Mouse (Mus musculus) midbrain, embryonic 13.5 days (tissue): Measurements from ENCODE around the gene Timmdc1. TPM values are rescaled to one million over a fixed set of nuclear protein-coding genes. Genes with fewer than 3 reads are reported as not detected.

Experiments
- ATAC-seq: fragments of 200-750 bp; cut with Nextera tagmentation; 2 replicates; pipeline ENCODE4 v1.8.0; 2017; ENCODE audit warnings: mild to moderate bottlenecking, moderate TSS enrichment, moderate library complexity
- H3K27ac ChIP-seq: fragments of 300-500 bp; sonication (generic); 2 replicates; pipeline ENCODE4 v1.5.1; 2015; ENCODE audit warnings: inconsistent platforms, mild to moderate bottlenecking, moderate library complexity
- H3K27me3 ChIP-seq: fragments of 300-500 bp; sonication (generic); 2 replicates; pipeline ENCODE4 v1.6.1; 2015; ENCODE audit warnings: mild to moderate bottlenecking, inconsistent platforms
- H3K36me3 ChIP-seq: fragments of 300-500 bp; sonication (generic); 2 replicates; pipeline ENCODE4 v1.6.1; 2015; ENCODE audit warnings: mild to moderate bottlenecking, inconsistent platforms
- H3K4me1 ChIP-seq: fragments of 300-500 bp; sonication (generic); replicated peaks from 2 replicates; pipeline ENCODE4 v1.6.1; 2015; ENCODE audit warnings: inconsistent platforms
- H3K4me2 ChIP-seq: fragments of 300-500 bp; sonication (generic); replicated peaks from 2 replicates; pipeline ENCODE4 v1.6.1; 2015; ENCODE audit warnings: moderate library complexity, mild to moderate bottlenecking, inconsistent platforms
- H3K4me3 ChIP-seq: fragments of 300-500 bp; sonication (generic); replicated peaks from 2 replicates; pipeline ENCODE4 v1.5.1; 2015; ENCODE audit warnings: mild to moderate bottlenecking, inconsistent platforms
- H3K9ac ChIP-seq: fragments of 300-500 bp; sonication (generic); replicated peaks from 2 replicates; pipeline ENCODE4 v1.6.1; 2015; ENCODE audit warnings: mild to moderate bottlenecking, inconsistent platforms
- H3K9me3 ChIP-seq: fragments of 300-500 bp; sonication (generic); 2 replicates; pipeline ENCODE4 v1.6.1; 2016; ENCODE audit warnings: mild to moderate bottlenecking, inconsistent platforms
- whole genome bisulfite sequencing: fragments of 180-500 bp; shearing (Covaris S2); methylation state at CpG from one replicate; pipeline ENCODE4 v1.1.7; 2015; 5-methylcytosine and 5-hydroxymethylcytosine counted together
- polyA plus RNA-seq: library from polyadenylated mRNA; unstranded; fragments of >200 nt; fragmentation: Nextera tagmentation; extraction: Ambion mirVana; gene quantifications from 2 replicates; pipeline ENCODE4 v1.2.1, GENCODE M21; 2015

Gene Timmdc1
- polyA plus RNA-seq, 1 experiment from 2014 or later, result 42.5 TPM

DNA sequence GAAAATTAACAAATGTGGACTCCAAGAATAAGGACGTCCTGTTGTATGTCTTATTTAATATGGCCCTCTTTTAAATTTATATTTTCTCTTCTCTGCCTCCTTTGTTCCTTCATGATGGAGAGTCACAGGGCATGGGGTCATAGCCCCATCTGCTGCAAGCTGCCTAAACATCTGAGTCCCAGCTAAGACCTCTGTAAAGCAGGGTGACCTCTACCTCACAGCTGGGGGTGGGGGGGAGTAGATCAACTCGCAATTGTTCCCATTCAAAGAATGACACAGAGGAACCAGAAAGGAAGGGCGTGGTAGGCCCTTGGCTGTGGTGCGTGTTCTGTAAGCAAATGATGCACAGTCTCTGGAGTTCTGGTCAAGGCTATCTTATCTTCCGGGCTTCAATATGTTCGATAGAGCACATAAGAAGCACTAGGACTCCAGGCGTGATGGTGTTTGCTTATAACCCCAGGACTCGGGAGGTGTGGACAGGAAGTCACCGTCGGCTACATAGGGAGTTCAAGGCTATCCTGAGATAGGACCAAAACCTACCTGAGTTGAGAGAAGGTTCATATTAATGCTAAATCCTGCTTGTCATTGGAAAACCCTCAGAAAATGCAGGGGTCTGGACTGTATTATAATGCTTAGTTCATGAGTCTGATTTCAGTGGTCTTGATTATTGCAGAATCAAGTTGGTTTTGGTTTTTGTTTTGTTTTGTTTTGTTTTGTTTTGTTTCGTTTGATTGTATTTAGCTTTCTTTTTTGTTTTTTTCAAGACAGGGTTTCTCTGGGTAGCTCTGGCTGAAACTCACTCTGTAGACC is 50.6 kb downstream of the Timmdc1 start:
- H3K9ac ChIP-seq, result no peak overlapping the region
- H3K4me1 ChIP-seq, result peaks cover 8% of the 10 kb centered on the region
- no peak for ATAC-seq
- no peak overlapping the region for H3K27ac ChIP-seq
- 0 out of 2 replicates have a peak, but pooled peaks cover 3% of the 10 kb centered on the region for H3K27me3 ChIP-seq
- 80% methylated on average over 11 of the region's 11 CpGs for WGBS
- no peaks in the 10 kb centered on the region for H3K36me3 ChIP-seq
- H3K9me3 ChIP-seq, result no peaks in the 10 kb centered on the region
- no peak overlapping the region for H3K4me2 ChIP-seq
- H3K4me3 ChIP-seq, result no peak overlapping the region

DNA sequence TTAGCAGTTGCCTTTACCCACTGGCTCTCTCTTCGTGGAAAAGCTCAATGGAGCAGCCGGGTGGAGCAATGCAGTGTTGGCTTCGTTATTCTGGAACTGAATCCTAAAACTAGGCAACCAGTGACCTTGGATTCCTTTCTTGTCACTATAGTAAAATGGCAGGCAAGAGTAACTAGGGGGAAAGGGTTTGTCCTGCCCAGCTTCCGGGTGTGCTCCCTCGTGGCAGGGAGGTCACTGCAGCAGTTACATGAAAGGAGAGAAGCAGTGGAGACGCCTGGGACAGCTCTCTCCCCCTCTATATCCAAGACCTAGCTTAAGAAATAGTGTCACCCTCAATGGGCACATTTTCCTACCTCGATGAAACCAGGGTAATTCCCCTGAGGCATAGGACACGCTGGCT is 53.0 kb downstream of the Timmdc1 start:
- H3K9me3 ChIP-seq, result no peaks in the 10 kb centered on the region
- H3K9ac ChIP-seq, result no peak overlapping the region
- H3K4me1 ChIP-seq, result no peaks in the 10 kb centered on the region
- 75% methylated on average over 8 of the region's 8 CpGs for WGBS
- no peaks in the 10 kb centered on the region for H3K27me3 ChIP-seq
- no peak overlapping the region for H3K27ac ChIP-seq
- H3K36me3 ChIP-seq, result no peaks in the 10 kb centered on the region
- H3K4me2 ChIP-seq, result no peak overlapping the region
- ATAC-seq, result no peak
- H3K4me3 ChIP-seq, result no peak overlapping the region

DNA sequence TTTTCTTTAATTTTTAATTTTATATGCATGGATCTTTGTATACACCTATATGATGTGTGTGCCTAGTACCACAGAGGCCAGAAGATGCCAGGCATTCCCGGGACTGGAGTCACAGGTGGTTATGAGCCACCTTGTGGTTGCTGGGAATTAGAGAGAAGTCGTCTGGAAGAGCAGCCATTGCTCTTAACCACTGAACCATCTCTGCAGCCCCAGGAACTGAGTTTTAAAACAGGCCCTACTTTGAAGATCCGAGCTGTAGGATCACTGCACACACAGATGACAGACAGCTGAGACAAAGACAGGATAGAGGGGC is 53.8 kb downstream of the Timmdc1 start:
- H3K36me3 ChIP-seq, result no peaks in the 10 kb centered on the region
- no peak for ATAC-seq
- no peak overlapping the region for H3K4me2 ChIP-seq
- no peak overlapping the region for H3K4me3 ChIP-seq
- no peaks in the 10 kb centered on the region for H3K9me3 ChIP-seq
- WGBS, result 35% methylated on average over 3 of the region's 3 CpGs
- no peaks in the 10 kb centered on the region for H3K4me1 ChIP-seq
- H3K27ac ChIP-seq, result no peak overlapping the region
- no peak overlapping the region for H3K9ac ChIP-seq
- no peaks in the 10 kb centered on the region for H3K27me3 ChIP-seq

DNA sequence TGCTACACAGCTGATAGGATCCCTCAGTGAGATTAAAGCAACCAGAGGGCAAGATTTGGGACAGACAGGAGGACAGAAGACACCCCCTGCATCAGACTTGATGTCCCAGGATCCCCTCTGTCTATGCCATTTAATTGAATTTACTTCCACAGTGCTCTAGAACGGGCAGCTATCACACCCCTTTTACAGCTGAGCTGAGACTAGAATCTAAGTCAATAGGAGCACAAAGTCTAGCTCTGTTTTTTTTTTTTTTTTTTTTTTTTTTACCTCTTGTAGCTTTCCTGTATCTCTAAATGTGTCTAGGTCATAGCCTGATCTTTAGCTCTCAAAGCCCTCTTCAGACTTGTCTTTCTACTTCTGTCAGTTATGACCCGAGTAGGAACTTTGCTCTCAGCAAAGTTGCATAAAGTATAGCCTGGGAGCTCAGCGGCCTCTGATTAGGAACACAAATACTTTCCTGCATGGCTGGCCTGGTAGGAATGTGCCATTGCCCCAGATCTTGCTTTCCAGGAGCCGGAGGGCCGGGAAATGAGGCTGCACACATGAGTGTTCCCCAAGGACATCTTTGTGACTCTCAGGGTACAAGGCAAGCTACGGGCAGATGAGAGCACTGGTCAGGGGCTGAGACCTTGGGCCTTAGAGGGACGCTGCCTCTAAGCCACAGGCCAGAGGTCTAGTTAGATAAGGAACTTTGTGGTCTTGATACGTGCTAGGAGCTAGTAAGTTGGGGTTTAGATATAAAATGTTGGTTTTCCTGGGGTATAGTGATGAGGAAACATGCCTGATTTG is 54.4 kb downstream of the Timmdc1 start:
- Histone ChIP-seq H3K27ac (no peak overlapping the region), H3K4me2 (no peak overlapping the region), H3K4me1 (no peaks in the 10 kb centered on the region), H3K9ac (no peak overlapping the region), H3K36me3 (no peaks in the 10 kb centered on the region), H3K9me3 (no peaks in the 10 kb centered on the region), H3K27me3 (no peaks in the 10 kb centered on the region), H3K4me3 (no peak overlapping the region)
- WGBS, result 84% methylated on average over 8 of the region's 8 CpGs
- ATAC-seq, result no peak

GRCm38 (mm10) chr16:38467091-38467916 is 55.2 kb downstream of the Timmdc1 start:
- no peak for ATAC-seq
- Histone ChIP-seq H3K27ac (no peak overlapping the region), H3K36me3 (no peaks in the 10 kb centered on the region), H3K9ac (no peak overlapping the region), H3K4me1 (no peaks in the 10 kb centered on the region), H3K27me3 (no peaks in the 10 kb centered on the region), H3K9me3 (no peaks in the 10 kb centered on the region), H3K4me3 (no peak overlapping the region), H3K4me2 (no peak overlapping the region)
- 92% methylated on average over 13 of the region's 13 CpGs for WGBS

DNA sequence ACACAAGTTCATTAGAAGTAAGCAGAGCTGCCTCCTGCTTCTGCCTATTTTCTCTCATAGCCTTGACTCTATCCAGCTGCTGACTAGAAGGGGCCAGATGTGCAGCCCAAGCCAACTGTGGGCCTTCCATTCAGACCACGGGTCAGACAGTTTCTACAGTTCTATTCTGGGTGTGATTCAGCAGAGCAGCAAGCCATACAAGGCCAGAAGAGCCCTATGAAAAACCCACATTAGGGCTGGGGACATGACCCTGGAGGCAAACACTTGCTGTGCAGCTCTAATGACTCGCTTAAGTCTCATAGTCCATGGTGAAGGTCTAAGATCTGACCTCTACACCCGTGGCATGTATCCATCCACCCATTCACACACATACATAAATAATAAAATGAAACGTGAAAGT is 56.4 kb downstream of the Timmdc1 start:
- no peaks in the 10 kb centered on the region for H3K36me3 ChIP-seq
- H3K9me3 ChIP-seq, result no peaks in the 10 kb centered on the region
- no peak overlapping the region for H3K9ac ChIP-seq
- no peak for ATAC-seq
- no peaks in the 10 kb centered on the region for H3K4me1 ChIP-seq
- no peaks in the 10 kb centered on the region for H3K27me3 ChIP-seq
- H3K4me2 ChIP-seq, result no peak overlapping the region
- H3K27ac ChIP-seq, result no peak overlapping the region
- 82% methylated on average over 4 of the region's 4 CpGs for WGBS
- H3K4me3 ChIP-seq, result no peak overlapping the region

- Histone ChIP-seq H3K9me3 (no peaks in the 10 kb centered on the region), H3K27me3 (no peaks in the 10 kb centered on the region), H3K36me3 (no peaks in the 10 kb centered on the region), H3K4me3 (no peak overlapping the region), H3K27ac (no peak overlapping the region), H3K4me1 (no peaks in the 10 kb centered on the region), H3K9ac (no peak overlapping the region), H3K4me2 (no peak overlapping the region)
- ATAC-seq, result no peak
- WGBS, result 90% methylated on average over 5 of the region's 5 CpGs
These were observed 59.2 kb downstream of the Timmdc1 start for GRCm38 (mm10) chr16:38463305-38463704.

DNA sequence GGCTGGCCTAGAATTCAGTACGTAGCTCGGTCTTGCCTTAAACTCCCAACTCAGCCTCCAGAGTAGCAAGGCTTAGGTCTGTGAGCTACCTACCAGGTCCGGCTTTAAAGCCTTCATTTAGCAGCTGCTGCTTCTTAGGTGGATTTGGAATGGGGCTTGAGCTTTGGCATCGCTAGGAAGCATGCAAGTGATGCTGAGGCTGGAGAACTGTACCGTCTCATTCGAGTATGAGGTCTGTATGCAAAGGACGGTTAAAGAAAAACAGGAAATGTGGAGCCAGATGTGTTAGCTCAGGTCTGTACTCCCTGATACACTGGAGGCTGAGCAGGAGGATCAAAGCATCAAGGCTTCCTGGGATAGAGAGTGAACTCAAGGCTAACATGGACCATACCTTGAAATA is 60.3 kb downstream of the Timmdc1 start:
- H3K9me3 ChIP-seq, result no peaks in the 10 kb centered on the region
- no peaks in the 10 kb centered on the region for H3K36me3 ChIP-seq
- ATAC-seq, result no peak

GRCm38 (mm10) chr16:38461749-38462148 is 60.7 kb downstream of the Timmdc1 start:
- Histone ChIP-seq H3K27me3 (no peaks in the 10 kb centered on the region), H3K4me3 (no peak overlapping the region), H3K36me3 (no peaks in the 10 kb centered on the region), H3K4me2 (no peak overlapping the region), H3K27ac (no peak overlapping the region), H3K4me1 (no peaks in the 10 kb centered on the region), H3K9ac (no peak overlapping the region), H3K9me3 (no peaks in the 10 kb centered on the region)
- ATAC-seq, result no peak
- WGBS, result 87% methylated on average over 8 of the region's 8 CpGs

More for the DNA sequence above, 60.3 kb downstream of the Timmdc1 start:
- 87% methylated on average over 7 of the region's 7 CpGs for WGBS
- Histone ChIP-seq H3K27me3 (no peaks in the 10 kb centered on the region), H3K9ac (no peak overlapping the region), H3K4me2 (no peak overlapping the region), H3K27ac (no peak overlapping the region), H3K4me3 (no peak overlapping the region), H3K4me1 (no peaks in the 10 kb centered on the region)

DNA sequence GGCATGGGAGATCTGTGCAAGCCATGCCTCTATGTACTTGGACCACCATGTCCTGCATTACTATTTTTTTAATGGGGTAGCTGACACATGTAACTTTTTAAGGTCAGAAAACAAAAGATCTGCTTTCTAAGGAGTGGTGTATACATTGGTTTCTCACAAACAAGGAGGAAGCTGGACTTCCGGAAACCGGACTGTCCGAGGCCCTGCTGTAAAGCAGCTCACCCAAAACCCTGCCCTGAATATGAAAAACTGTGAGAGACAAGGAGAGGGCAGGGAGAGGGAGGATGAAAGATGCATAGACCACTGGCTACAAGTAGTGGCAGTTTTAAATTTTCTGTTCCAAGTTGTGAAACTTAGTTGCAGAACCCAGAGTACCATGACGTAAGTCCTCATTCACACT is 62.5 kb downstream of the Timmdc1 start:
- no peaks in the 10 kb centered on the region for H3K9me3 ChIP-seq
- H3K4me3 ChIP-seq, result no peak overlapping the region
- H3K36me3 ChIP-seq, result no peaks in the 10 kb centered on the region
- no peak overlapping the region for H3K4me2 ChIP-seq
- H3K27me3 ChIP-seq, result no peaks in the 10 kb centered on the region
- H3K27ac ChIP-seq, result no peak overlapping the region
- no peak overlapping the region for H3K9ac ChIP-seq
- no peak for ATAC-seq
- no peaks in the 10 kb centered on the region for H3K4me1 ChIP-seq
- 92% methylated on average over 4 of the region's 4 CpGs for WGBS

DNA sequence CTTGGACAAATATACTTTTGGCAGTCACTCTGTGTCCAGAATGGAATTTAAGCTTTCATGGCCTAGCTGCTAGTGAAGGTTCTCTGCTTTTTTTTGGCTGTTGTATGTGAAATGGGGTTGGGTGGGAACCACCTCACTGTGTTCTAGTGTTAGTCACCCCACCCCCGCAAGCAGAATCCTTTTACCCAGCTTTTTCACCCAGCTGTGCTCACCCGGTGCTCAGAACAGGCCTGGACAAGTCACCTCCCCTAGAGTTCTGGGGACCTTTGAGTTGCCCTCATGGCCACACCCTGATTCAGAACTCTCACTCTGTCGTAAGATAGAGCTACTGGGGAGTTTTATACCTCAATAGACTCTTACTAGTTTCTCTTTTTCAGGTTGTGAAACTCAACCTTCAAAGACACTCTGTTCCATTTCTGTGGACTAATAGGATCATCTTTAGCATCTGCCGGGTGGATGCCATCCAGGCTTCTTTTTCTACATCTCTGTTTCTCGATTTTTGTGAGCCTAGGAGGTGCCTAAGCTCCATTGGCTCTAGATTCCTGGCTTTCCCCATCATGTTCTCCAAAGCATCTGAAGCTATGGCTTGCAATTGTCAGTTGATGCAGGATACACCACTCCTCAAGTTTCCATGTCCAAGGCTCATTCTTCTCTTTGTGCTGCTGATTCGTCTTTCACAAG is 63.7 kb downstream of the Timmdc1 start:
- Histone ChIP-seq H3K9ac (no peak overlapping the region), H3K9me3 (no peaks in the 10 kb centered on the region), H3K4me3 (no peak overlapping the region), H3K4me2 (no peak overlapping the region), H3K27me3 (no peaks in the 10 kb centered on the region), H3K27ac (no peak overlapping the region), H3K36me3 (no peaks in the 10 kb centered on the region), H3K4me1 (no peaks in the 10 kb centered on the region)
- ATAC-seq, result no peak
- 73% methylated on average over 6 of the region's 6 CpGs for WGBS
